Mouse (Mus musculus) olfactory bulb, adult 2 months (tissue): Measurements from ENCODE around the gene Gata1. TPM values are rescaled to one million over a fixed set of nuclear protein-coding genes. Genes with fewer than 3 reads are reported as not detected.

Source experiments
- H3K27ac ChIP-seq: fragments of 200-500 bp; 2 replicates; pipeline ENCODE4 v1.5.1; 2012; ENCODE audit warnings: low read depth, low read length; ENCODE audit not compliant: insufficient read depth
- H3K4me1 ChIP-seq: fragments of 200-500 bp; 2 replicates; pipeline ENCODE4 v1.6.1; 2012; ENCODE audit warnings: low read length; ENCODE audit not compliant: control insufficient read depth, insufficient read depth
- H3K4me3 ChIP-seq: fragments of 200-500 bp; 2 replicates; pipeline ENCODE4 v1.5.1; 2012; ENCODE audit warnings: mild to moderate bottlenecking, low read depth, low read length, moderate library complexity; ENCODE audit not compliant: insufficient read depth
- CTCF ChIP-seq: fragments of 200-500 bp; IDR thresholded peaks from 2 replicates; pipeline ENCODE4 v1.5.1; 2012; ENCODE audit warnings: low read depth, mild to moderate bottlenecking, low read length, moderate library complexity; ENCODE audit not compliant: insufficient read depth
- POLR2A ChIP-seq: fragments of 200-500 bp; IDR thresholded peaks from 2 replicates; pipeline ENCODE4 v1.6.1; 2012; ENCODE audit warnings: mild to moderate bottlenecking, low read depth, low read length, moderate library complexity; ENCODE audit not compliant: insufficient read depth
- WGBS: fragments of 180-500 bp; shearing (Covaris S2); methylation state at CpG from one replicate; pipeline ENCODE4 v1.1.7; 2018; 5-methylcytosine and 5-hydroxymethylcytosine counted together
- polyA plus RNA-seq: library from polyadenylated mRNA; stranded (reverse); fragments of >200 nt; gene quantifications from 2 replicates; pipeline ENCODE4 v1.2.4, GENCODE M21; 2012; ENCODE audit warnings: low replicate concordance; ENCODE audit not compliant: missing spikeins, insufficient read depth, insufficient read length

Gene Gata1
- polyA plus RNA-seq, 1 experiment = not detected

DNA sequence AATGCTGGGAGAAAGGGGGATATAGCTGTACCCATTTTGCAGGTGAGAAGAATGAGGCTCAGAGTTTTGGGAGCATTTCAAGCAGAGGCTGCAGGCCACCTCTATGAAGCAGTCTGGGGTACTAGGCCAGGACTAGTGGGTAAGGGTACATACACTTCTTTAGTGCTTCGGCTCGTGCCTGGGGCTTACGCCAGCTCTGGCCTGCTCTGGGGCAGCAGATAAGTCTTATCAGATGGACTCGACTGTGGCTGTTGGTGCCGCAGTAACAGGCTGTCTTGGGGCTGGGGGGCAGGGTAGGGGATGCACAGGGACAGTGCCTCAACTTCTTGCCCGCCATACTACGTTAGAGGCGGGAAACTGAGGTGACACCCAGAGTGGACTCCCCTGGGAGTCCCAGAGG, 9.6 kb downstream of the Gata1 start:
- TF ChIP-seq CTCF (no peak), POLR2A (no peak)
- H3K27ac ChIP-seq = no peak overlapping the region
- 91% methylated on average over 8 of the region's 8 CpGs for WGBS

GRCm38 (mm10) chrX:7967596-7968201, 10.2 kb downstream of the Gata1 start:
- H3K4me1 ChIP-seq = no peaks in the 10 kb centered on the region
- 88% methylated on average over 7 of the region's 9 CpGs for WGBS
- no peak overlapping the region for H3K27ac ChIP-seq
- H3K4me3 ChIP-seq = no peak overlapping the region
- TF ChIP-seq POLR2A = no peak
- TF ChIP-seq CTCF = no peak

More for the DNA sequence above, 9.6 kb downstream of the Gata1 start:
- Histone ChIP-seq H3K4me1 (no peaks in the 10 kb centered on the region), H3K4me3 (no peak overlapping the region)

- TF ChIP-seq CTCF = no peak
- Histone ChIP-seq H3K4me1 (no peaks in the 10 kb centered on the region), H3K4me3 (no peak overlapping the region), H3K27ac (no peak overlapping the region)
- 91% methylated on average over 4 of the region's 4 CpGs for WGBS
Measured at GRCm38 (mm10) chrX:7966161-7966560, 11.7 kb downstream of the Gata1 start.

GRCm38 (mm10) chrX:7963829-7964626, 13.8 kb downstream of the Gata1 start:
- no peak overlapping the region for H3K27ac ChIP-seq
- no peak overlapping the region for H3K4me3 ChIP-seq
- no peaks in the 10 kb centered on the region for H3K4me1 ChIP-seq
- no peak for TF ChIP-seq CTCF
- no peak for TF ChIP-seq POLR2A
- 76% methylated on average over 7 of the region's 7 CpGs for WGBS

GRCm38 (mm10) chrX:7958868-7959267, 19.0 kb downstream of the Gata1 start:
- no peak for TF ChIP-seq CTCF
- no peak for TF ChIP-seq POLR2A
- Histone ChIP-seq H3K4me3 (no peak overlapping the region), H3K27ac (no peak overlapping the region), H3K4me1 (no peaks in the 10 kb centered on the region)
- WGBS = 92% methylated on average over 9 of the region's 9 CpGs

DNA sequence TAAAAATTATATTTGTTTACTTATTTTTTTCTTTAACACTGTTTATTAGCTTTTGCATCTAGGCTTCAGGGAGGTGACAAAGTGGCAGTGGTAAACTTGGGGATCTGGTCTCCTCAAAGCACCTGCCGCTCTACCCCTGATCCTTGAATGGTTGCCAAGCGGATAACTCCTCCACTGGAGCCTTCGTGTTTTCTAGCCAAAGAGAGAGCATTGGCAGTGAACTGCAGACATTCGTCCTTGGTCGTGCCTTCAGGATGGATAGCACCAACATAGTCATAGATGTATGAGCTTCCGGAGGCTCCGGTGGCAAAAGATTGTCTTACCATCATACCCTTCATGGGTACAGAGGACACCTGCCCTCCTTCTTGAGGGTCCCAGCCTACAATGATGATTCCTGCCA, 27.8 kb downstream of the Gata1 start:
- WGBS = 91% methylated on average over 7 of the region's 7 CpGs
- Histone ChIP-seq H3K4me3 (no peak overlapping the region), H3K27ac (no peak overlapping the region), H3K4me1 (peaks cover 8% of the 10 kb centered on the region)
- TF ChIP-seq CTCF = no peak
- no peak for TF ChIP-seq POLR2A

GRCm38 (mm10) chrX:7947900-7948492, 29.9 kb downstream of the Gata1 start:
- no peak for TF ChIP-seq POLR2A
- no peak for TF ChIP-seq CTCF
- H3K27ac ChIP-seq = peak overlapping the region; percentile 90
- H3K4me3 ChIP-seq = peak overlapping the region; percentile 58
- 11% methylated on average over 38 of the region's 38 CpGs for WGBS
- peaks cover 8% of the 10 kb centered on the region for H3K4me1 ChIP-seq

GRCm38 (mm10) chrX:7947108-7947899, 30.6 kb downstream of the Gata1 start, which contains the start of gene Hdac6:
Hdac6 (minus strand) TSS chrX:7947889.
- 22% methylated on average over 37 of the region's 37 CpGs for WGBS
- peak within 1 kb of the TSS; percentile 58 for H3K4me3 ChIP-seq
- peak within 1 kb of the TSS; percentile 90 for H3K27ac ChIP-seq
- TF ChIP-seq CTCF (no peak), POLR2A (peak; percentile 55; the same call in 1 of the 2 replicates)
- H3K4me1 ChIP-seq = peaks cover 8% of the 10 kb centered on the region
